Mouse (Mus musculus): ENCODE data around the gene Heg1.

- TF ChIP-seq CTCF (IDR thresholded peaks at IDR 0.05; ENCODE audit: low read depth) (no peak), EP300 (IDR thresholded peaks at IDR 0.05; ENCODE audit: low read depth) (no peak)
Measured at GRCm38 (mm10) chr16:33774972-33775371, 90.8 kb downstream of the Heg1 start.
